Mouse (Mus musculus) ES-Bruce4 (cell line): ENCODE results near the gene Gm47996. TPM values are rescaled to one million over a fixed set of nuclear protein-coding genes. Genes with fewer than 3 reads are reported as not detected.

Experiments
- H3K27ac ChIP-seq: 2 replicates; pipeline ENCODE4 v1.5.1; 2012; ENCODE audit warnings: low read length, inconsistent platforms; ENCODE audit not compliant: insufficient read depth
- H3K27me3 ChIP-seq: 2 replicates; pipeline ENCODE4 v1.6.1; 2012; ENCODE audit warnings: mild to moderate bottlenecking, low read length, inconsistent platforms; ENCODE audit not compliant: control insufficient read depth, poor library complexity, insufficient read depth, severe bottlenecking
- H3K36me3 ChIP-seq: 2 replicates; pipeline ENCODE4 v1.6.1; 2012; ENCODE audit warnings: inconsistent platforms, mild to moderate bottlenecking, low read length, moderate library complexity; ENCODE audit not compliant: control insufficient read depth, poor library complexity, insufficient read depth, severe bottlenecking
- H3K4me1 ChIP-seq: one replicate; pipeline ENCODE4 v1.8.1; 2011; ENCODE audit warnings: low read length; ENCODE audit not compliant: control insufficient read depth, insufficient read depth
- H3K4me3 ChIP-seq: 2 replicates; pipeline ENCODE4 v1.5.1; 2011; ENCODE audit warnings: low read depth, mild to moderate bottlenecking, low read length
- H3K9ac ChIP-seq: 2 replicates; pipeline ENCODE4 v1.6.1; 2012; ENCODE audit warnings: low read depth, mild to moderate bottlenecking, inconsistent platforms; ENCODE audit not compliant: poor library complexity, severe bottlenecking
- H3K9me3 ChIP-seq: replicated peaks from 2 replicates; pipeline ENCODE4 v1.6.1; 2012; ENCODE audit warnings: mild to moderate bottlenecking, low read length, inconsistent platforms; ENCODE audit not compliant: control insufficient read depth, poor library complexity, insufficient read depth, severe bottlenecking
- CTCF ChIP-seq: IDR thresholded peaks from one replicate; pipeline ENCODE4 v1.8.1; 2011; ENCODE audit warnings: low read depth, low read length
- EP300 ChIP-seq: IDR thresholded peaks from 2 replicates; pipeline ENCODE4 v1.6.1; 2011; ENCODE audit warnings: low read depth, low read length; ENCODE audit not compliant: insufficient read depth
- POLR2A ChIP-seq: IDR thresholded peaks from one replicate; pipeline ENCODE4 v1.8.1; 2011; ENCODE audit warnings: low read length; ENCODE audit not compliant: insufficient read depth
- polyA plus RNA-seq: library from polyadenylated mRNA; stranded (reverse); fragments of >200 nt; gene quantifications from 2 replicates; pipeline ENCODE4 v1.2.4, GENCODE M21; 2011; ENCODE audit warnings: low read depth; ENCODE audit not compliant: missing spikeins, insufficient read depth, insufficient read length

Gene Gm47996
- polyA plus RNA-seq, 1 experiment, result not detected

- H3K9ac ChIP-seq, result no peak overlapping the region
- TF ChIP-seq CTCF (no peak), POLR2A (no peak), EP300 (no peak)
- no peak overlapping the region for H3K4me3 ChIP-seq
- no peak overlapping the region for H3K27ac ChIP-seq
- no peaks in the 10 kb centered on the region for H3K4me1 ChIP-seq
- no peaks in the 10 kb centered on the region for H3K9me3 ChIP-seq
- H3K27me3 ChIP-seq, result no peaks in the 10 kb centered on the region
- H3K36me3 ChIP-seq, result no peaks in the 10 kb centered on the region
Measured at GRCm38 (mm10) chr1:151222561-151223267, 12.8 kb downstream of the Gm47996 start.

DNA sequence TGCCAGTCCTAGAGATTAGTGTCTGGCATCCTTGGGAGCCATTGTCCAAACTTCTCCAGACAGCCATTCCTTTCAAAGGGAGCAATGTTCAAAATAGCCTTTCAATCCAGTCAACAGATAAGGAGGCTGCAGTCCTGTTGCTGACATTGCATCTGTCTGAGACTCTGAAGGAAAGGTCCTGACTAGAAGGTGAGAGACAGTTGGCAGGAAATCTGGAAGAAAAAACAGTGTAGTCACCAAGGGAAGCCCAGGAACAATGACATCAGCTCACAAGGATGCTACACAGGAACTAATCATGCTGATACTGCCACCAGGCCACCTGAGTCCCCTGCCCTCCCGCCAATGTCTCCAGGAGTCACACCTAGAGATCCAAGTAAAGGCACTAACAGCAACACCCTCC lies 13.4 kb downstream of the Gm47996 start:
- no peak overlapping the region for H3K4me3 ChIP-seq
- no peaks in the 10 kb centered on the region for H3K4me1 ChIP-seq
- no peak overlapping the region for H3K9ac ChIP-seq
- no peaks in the 10 kb centered on the region for H3K9me3 ChIP-seq
- H3K36me3 ChIP-seq, result no peaks in the 10 kb centered on the region
- no peaks in the 10 kb centered on the region for H3K27me3 ChIP-seq
- H3K27ac ChIP-seq, result no peak overlapping the region
- no peak for TF ChIP-seq EP300

- Histone ChIP-seq H3K27ac (no peak overlapping the region), H3K27me3 (no peaks in the 10 kb centered on the region), H3K4me1 (no peaks in the 10 kb centered on the region), H3K9ac (no peak overlapping the region), H3K9me3 (no peaks in the 10 kb centered on the region), H3K36me3 (no peaks in the 10 kb centered on the region), H3K4me3 (no peak overlapping the region)
- TF ChIP-seq EP300 (no peak), POLR2A (no peak), CTCF (no peak)
Measured at GRCm38 (mm10) chr1:151224536-151224935, 14.6 kb downstream of the Gm47996 start.

- Histone ChIP-seq H3K9ac (no peak overlapping the region), H3K9me3 (no peaks in the 10 kb centered on the region), H3K27me3 (no peaks in the 10 kb centered on the region), H3K4me1 (no peaks in the 10 kb centered on the region), H3K4me3 (no peak overlapping the region), H3K27ac (no peak overlapping the region), H3K36me3 (no peaks in the 10 kb centered on the region)
- TF ChIP-seq CTCF (no peak), EP300 (no peak), POLR2A (no peak)
Measured at GRCm38 (mm10) chr1:151227506-151227905, 17.6 kb downstream of the Gm47996 start.

GRCm38 (mm10) chr1:151228320-151228989 lies 18.5 kb downstream of the Gm47996 start:
- no peak overlapping the region for H3K9ac ChIP-seq
- H3K4me3 ChIP-seq, result no peak overlapping the region
- TF ChIP-seq POLR2A (no peak), EP300 (no peak), CTCF (no peak)
- no peaks in the 10 kb centered on the region for H3K4me1 ChIP-seq
- H3K9me3 ChIP-seq, result no peaks in the 10 kb centered on the region
- no peaks in the 10 kb centered on the region for H3K27me3 ChIP-seq
- H3K36me3 ChIP-seq, result no peaks in the 10 kb centered on the region
- no peak overlapping the region for H3K27ac ChIP-seq

- Histone ChIP-seq H3K9ac (no peak overlapping the region), H3K27me3 (no peaks in the 10 kb centered on the region), H3K4me3 (no peak overlapping the region), H3K9me3 (no peaks in the 10 kb centered on the region), H3K4me1 (peaks cover 2% of the 10 kb centered on the region), H3K27ac (no peak overlapping the region), H3K36me3 (no peaks in the 10 kb centered on the region)
- no peak for TF ChIP-seq CTCF
- no peak for TF ChIP-seq POLR2A
- no peak for TF ChIP-seq EP300
Measured at GRCm38 (mm10) chr1:151232346-151232745, 22.4 kb downstream of the Gm47996 start.
